Mouse (Mus musculus): Measurements from ENCODE around the gene Zcrb1. TPM values are rescaled to one million over a fixed set of nuclear protein-coding genes. Genes with fewer than 3 reads are reported as not detected.
A peak's percentile ranks its signal among the peaks of the same experiment; 100 is the strongest.

The Zcrb1 gene
- polyA plus RNA-seq, 1 experiment from 2014 or later, result 190 TPM

DNA sequence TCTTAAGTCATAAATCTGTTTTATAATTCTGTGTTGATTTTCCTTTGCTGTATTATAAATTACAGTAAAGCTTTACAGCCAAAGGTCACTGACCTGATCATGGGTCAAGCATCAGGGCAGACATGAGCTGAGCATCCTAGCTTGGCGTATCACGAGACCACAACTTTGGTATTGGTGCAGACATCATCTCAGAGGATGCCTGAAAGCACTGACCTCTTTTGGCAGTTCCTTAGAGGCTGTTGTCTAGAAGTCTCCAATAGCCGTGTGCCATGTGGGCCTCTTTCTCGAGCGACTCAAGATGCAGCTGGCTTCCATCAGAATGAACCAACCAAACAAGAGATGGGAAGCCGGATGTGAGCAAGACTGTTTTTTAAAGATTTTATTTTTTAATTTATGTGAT, 32.6 kb downstream of the Zcrb1 start:
- Histone ChIP-seq H3K36me3 (no peaks in the 10 kb centered on the region), H3K4me1 (replicated peaks) (no peaks in the 10 kb centered on the region), H3K9ac (no peak overlapping the region), H3K9me3 (no peaks in the 10 kb centered on the region), H3K27ac (replicated peaks) (no peak overlapping the region), H3K27me3 (no peaks in the 10 kb centered on the region), H3K4me3 (no peak overlapping the region), H3K4me2 (no peak overlapping the region)
- ATAC-seq (ENCODE audit: low read depth), result no peak
- 93% methylated on average over 6 of the region's 6 CpGs for WGBS

DNA sequence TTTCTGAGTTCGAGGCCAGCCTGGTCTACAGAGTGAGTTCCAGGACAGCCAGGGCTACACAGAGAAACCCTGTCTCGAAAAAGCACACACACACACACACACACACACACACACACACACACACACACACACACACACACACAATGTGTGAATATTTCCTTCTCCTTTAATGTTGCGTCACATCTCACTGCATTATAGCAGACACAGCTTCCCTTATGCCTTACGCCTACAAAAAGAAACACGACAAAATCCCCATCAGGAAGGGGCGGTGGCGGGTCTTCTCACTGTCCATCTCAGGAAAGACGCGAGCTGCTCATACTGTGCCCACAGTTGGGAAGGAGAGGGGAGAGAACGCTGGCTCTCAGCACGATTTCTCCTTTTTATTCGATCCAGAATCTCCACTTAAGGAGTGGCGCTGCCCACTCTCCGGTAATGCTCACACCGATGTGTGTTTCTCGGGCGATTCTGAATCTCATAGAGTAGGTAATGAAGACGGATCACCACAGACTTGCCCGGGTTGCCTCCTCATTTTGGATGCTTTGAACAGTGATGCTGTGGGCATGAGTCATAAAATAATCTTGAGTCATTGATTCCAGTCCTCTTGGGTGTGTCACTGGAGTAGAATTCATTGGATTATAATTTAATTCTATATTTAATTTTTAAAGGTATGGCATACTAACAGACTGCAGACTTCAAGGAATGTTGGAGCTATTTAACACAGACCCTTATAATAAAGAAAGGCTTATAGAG, 39.6 kb downstream of the Zcrb1 start:
- ATAC-seq (ENCODE audit: low read depth), result no peak
- no peak overlapping the region for H3K4me3 ChIP-seq
- no peaks in the 10 kb centered on the region for H3K4me1 ChIP-seq (replicated peaks)
- 92% methylated on average over 18 of the region's 19 CpGs for WGBS
- H3K36me3 ChIP-seq, result no peaks in the 10 kb centered on the region
- H3K4me2 ChIP-seq, result no peak overlapping the region
- H3K9me3 ChIP-seq, result no peaks in the 10 kb centered on the region
- no peak overlapping the region for H3K9ac ChIP-seq
- no peak overlapping the region for H3K27ac ChIP-seq (replicated peaks)
- H3K27me3 ChIP-seq, result no peaks in the 10 kb centered on the region

DNA sequence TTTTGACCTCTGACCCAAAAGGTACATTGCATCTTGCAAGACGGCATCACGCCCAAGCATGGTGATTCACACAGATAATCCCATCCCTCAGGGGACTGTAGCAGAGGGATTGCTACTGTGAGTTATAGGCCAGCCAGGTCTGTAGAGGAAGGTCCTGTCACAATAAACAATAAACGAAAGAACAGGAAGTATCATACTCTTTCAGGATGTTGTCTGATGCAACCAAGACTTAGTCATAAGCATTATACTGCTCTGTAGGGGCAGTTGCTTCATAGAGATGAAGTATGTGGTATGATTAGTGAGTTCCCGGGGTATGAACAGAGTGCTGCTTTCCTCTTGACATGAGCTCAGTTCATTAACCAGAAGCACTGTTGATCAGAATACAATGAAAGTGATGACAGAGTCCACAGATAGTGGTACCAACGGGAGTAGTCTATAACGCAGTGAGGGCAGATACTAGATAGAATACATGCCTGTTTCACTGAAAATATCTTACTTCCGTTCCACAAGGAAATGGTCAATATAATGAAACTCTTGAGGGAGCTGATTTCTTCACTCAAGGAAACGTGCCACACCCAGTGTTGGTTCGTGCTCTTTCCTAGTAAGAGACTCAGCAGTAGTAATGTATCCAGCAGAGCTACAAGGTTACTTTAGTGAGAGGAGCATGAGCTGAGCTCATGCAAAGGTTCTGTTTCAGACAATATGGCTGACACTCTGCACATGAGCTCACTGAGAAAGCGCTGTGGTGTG, 57.3 kb downstream of the Zcrb1 start:
- Histone ChIP-seq H3K27me3 (no peaks in the 10 kb centered on the region), H3K4me1 (replicated peaks) (peaks cover 12% of the 10 kb centered on the region), H3K9ac (no peak overlapping the region), H3K9me3 (no peaks in the 10 kb centered on the region), H3K27ac (replicated peaks) (no peak overlapping the region), H3K4me2 (no peak overlapping the region), H3K36me3 (no peaks in the 10 kb centered on the region), H3K4me3 (no peak overlapping the region)
- 88% methylated on average over 10 of the region's 10 CpGs for whole genome bisulfite sequencing
- ATAC-seq (ENCODE audit: low read depth), result no peak

DNA sequence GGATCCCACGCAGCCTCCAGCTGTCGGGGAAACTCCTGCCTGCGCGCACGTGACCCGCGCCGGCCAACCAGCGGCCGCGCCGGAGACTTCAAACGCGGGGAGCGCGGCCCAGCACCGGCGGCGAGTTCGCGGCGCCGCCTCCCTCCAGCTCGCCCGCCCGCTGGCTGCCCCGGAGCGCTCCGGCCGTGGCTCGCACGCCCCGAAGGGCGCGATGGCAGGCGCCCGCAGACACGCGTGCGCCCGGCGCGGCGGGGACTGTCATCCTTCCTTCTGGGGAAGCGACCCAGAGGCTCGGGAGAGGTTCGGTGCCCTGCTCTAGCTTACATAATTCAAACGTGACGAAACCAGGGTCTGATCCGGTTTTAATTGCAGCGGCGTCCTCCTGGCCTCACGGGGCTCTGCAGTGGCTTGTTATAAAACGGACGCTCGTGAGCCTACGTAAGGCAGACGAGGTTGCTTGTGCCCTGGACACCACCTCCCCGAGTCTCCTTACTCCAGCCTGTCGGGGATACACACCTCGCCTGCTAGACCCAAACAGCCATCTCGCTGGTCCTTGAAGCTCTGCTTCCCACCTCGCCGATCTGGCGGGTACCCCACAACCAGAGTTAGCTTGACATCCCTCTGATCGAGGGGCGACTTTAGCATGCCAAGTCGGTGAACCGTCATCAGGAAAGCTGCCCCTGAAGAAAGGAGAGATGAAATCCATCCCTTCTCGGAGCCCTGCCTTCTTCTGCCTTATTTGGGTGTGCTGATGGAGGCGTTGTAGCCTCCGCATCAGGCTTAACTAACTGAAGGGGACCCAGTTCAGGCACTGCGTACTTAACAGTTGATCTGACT, 61.0 kb downstream of the Zcrb1 start, which contains the start of gene Yaf2:
Gene Yaf2, minus strand, starts transcription at position 11 of the 837 bp plus-strand sequence.
- Histone ChIP-seq H3K27me3 (no peaks in the 10 kb centered on the region), H3K9ac (peak within 1 kb of the TSS; percentile 96), H3K4me2 (peak within 1 kb of the TSS; percentile 78), H3K36me3 (peaks cover 7% of the 10 kb centered on the region; the same call in 1 of the 2 replicates), H3K27ac (replicated peaks) (peak within 1 kb of the TSS; percentile 96), H3K4me1 (replicated peaks) (peaks cover 27% of the 10 kb centered on the region), H3K4me3 (peak within 1 kb of the TSS; percentile 95), H3K9me3 (no peaks in the 10 kb centered on the region)
- ATAC-seq (ENCODE audit: low read depth), result peak; percentile 93
- under 1% methylated on average over 71 of the region's 73 CpGs for WGBS

DNA sequence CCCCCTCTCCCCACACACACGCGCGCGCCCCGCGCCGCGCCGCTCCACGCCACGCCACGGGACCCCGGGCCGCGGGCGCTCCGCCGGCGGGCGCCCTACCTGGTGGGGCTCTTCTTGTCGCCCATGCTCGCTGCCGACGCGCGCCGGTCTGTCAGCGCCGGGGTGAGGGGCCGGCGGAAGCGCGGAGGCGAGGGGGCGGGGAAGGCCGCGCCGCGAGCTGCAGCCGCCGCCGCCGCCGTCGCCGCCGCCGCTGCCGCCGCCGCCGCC, 61.5 kb downstream of the Zcrb1 start:
- WGBS, result under 1% methylated on average over 48 of the region's 52 CpGs
- no peak; the same call in 1 of the 2 replicates for ATAC-seq (ENCODE audit: low read depth)
- H3K4me1 ChIP-seq (replicated peaks), result peaks cover 27% of the 10 kb centered on the region

More for the DNA sequence above, 61.5 kb downstream of the Zcrb1 start:
- H3K4me3 ChIP-seq, result peak overlapping the region; percentile 95
- H3K27me3 ChIP-seq, result no peaks in the 10 kb centered on the region
- H3K9me3 ChIP-seq, result no peaks in the 10 kb centered on the region
- H3K9ac ChIP-seq, result peak overlapping the region; percentile 96
- H3K4me2 ChIP-seq, result peak overlapping the region; percentile 78
- H3K36me3 ChIP-seq, result peaks cover 7% of the 10 kb centered on the region; the same call in 1 of the 2 replicates
- H3K27ac ChIP-seq (replicated peaks), result peak overlapping the region; percentile 96

Other genes with a start within 250 kb of the Zcrb1 start
- gene Gxylt1, start 123.2 kb downstream of the Zcrb1 start, polyA plus RNA-seq (2015; fragmentation: Nextera tagmentation; extraction: Ambion mirVana), result 7.0 and 8.5 TPM in 2 replicates
- gene Yaf2, start 61.4 kb downstream of the Zcrb1 start, polyA plus RNA-seq (2015; fragmentation: Nextera tagmentation; extraction: Ambion mirVana), result 131 and 133 TPM in 2 replicates
- gene Pphln1, start within 50 bp of the Zcrb1 start, polyA plus RNA-seq (2015; fragmentation: Nextera tagmentation; extraction: Ambion mirVana), result 46.8 and 48.9 TPM in 2 replicates
- 16.5 and 19.9 TPM in 2 replicates for gene Prickle1, start 197.6 kb upstream of the Zcrb1 start, polyA plus RNA-seq (2015; fragmentation: Nextera tagmentation; extraction: Ambion mirVana)

Data from neural tube, embryonic 13.5 days (tissue).